Mouse (Mus musculus): ENCODE measurements around the gene Hes3. TPM values are rescaled to one million over a fixed set of nuclear protein-coding genes. Genes with fewer than 3 reads are reported as not detected.

The Hes3 gene
- not detected for total RNA-seq (2021)
- 0.30 TPM in 1 of 2 replicates, not detected in the other for polyA plus RNA-seq (2012; rRNA removed)
- long read RNA-seq = 0 reads

- DNase-seq = no peak
Measured at GRCm38 (mm10) chr4:152291562-152291961, at the start of gene Hes3. TSS of gene Hes3 (minus strand) at chr4:152291662.

- no peak for DNase-seq
Measured at GRCm38 (mm10) chr4:152340584-152341284, 49.3 kb upstream of the Hes3 start.

GRCm38 (mm10) chr4:152339293-152339790, 47.9 kb upstream of the Hes3 start:
- DNase-seq = no peak

GRCm38 (mm10) chr4:152338419-152339292, 47.2 kb upstream of the Hes3 start, which contains the start of gene Chd5:
TSS of gene Chd5 (plus strand) at chr4:152338651.
- DNase-seq = no peak

GRCm38 (mm10) chr4:152337772-152338171, 46.3 kb upstream of the Hes3 start:
- DNase-seq = no peak

GRCm38 (mm10) chr4:152333587-152333986, 42.1 kb upstream of the Hes3 start:
- no peak for DNase-seq

GRCm38 (mm10) chr4:152332952-152333351, 41.5 kb upstream of the Hes3 start:
- peak; percentile 62 for DNase-seq

- DNase-seq = peak; percentile 41
Measured at GRCm38 (mm10) chr4:152328691-152329090, 37.2 kb upstream of the Hes3 start.

GRCm38 (mm10) chr4:152326543-152326942, 35.1 kb upstream of the Hes3 start:
- no peak for DNase-seq

GRCm38 (mm10) chr4:152325574-152326411, 34.3 kb upstream of the Hes3 start, which contains the start of gene Rpl22:
TSS of gene Rpl22 (plus strand) at chr4:152325742.
- DNase-seq = peak; percentile 96

GRCm38 (mm10) chr4:152324641-152325562, 33.4 kb upstream of the Hes3 start:
- no peak for DNase-seq

GRCm38 (mm10) chr4:152321464-152321863, 30.0 kb upstream of the Hes3 start:
- no peak for DNase-seq

GRCm38 (mm10) chr4:152318517-152319234, 27.2 kb upstream of the Hes3 start, which contains the start of gene Rnf207:
TSS of gene Rnf207 (minus strand) at chr4:152318993.
- peak; percentile 79 for DNase-seq

- no peak for DNase-seq
Measured at GRCm38 (mm10) chr4:152317631-152318033, 26.2 kb upstream of the Hes3 start.

GRCm38 (mm10) chr4:152315498-152316213, 24.2 kb upstream of the Hes3 start:
- no peak for DNase-seq

- DNase-seq = no peak
Measured at GRCm38 (mm10) chr4:152313934-152314333, 22.5 kb upstream of the Hes3 start.

GRCm38 (mm10) chr4:152313211-152313632, 21.8 kb upstream of the Hes3 start:
- peak; percentile 62 for DNase-seq

- DNase-seq = no peak
Measured at GRCm38 (mm10) chr4:152312186-152312585, 20.7 kb upstream of the Hes3 start.

GRCm38 (mm10) chr4:152307542-152307941, 16.1 kb upstream of the Hes3 start:
- peak; percentile 74 for DNase-seq
